Mouse (Mus musculus) cerebellum, adult 11-12 months (tissue): Measurements from ENCODE around the gene Uqcrq.

Experiments
- DNase-seq: peaks from one replicate; pipeline ENCODE4 v3.0.0; 2022

The Uqcrq gene

GRCm38 (mm10) chr11:53430670-53431346 is at the start of gene Uqcrq, which contains the start of gene Gdf9:
Gene Uqcrq (minus strand): TSS chr11:53430831.
Gene Gdf9 (plus strand): TSS chr11:53431023.
- DNase-seq: peak; percentile 100

- DNase-seq: peak; percentile 89
These were observed 49.2 kb upstream of the Uqcrq start, which contains the start of the genes Gm9945 and Sowaha for GRCm38 (mm10) chr11:53479783-53480301. Gene Gm9945 (plus strand): TSS chr11:53480166. Gene Sowaha (minus strand): TSS chr11:53480274.

- peak; percentile 64 for DNase-seq
These were observed 48.6 kb upstream of the Uqcrq start for GRCm38 (mm10) chr11:53479171-53479782.

- DNase-seq: peak; percentile 63
These were observed 47.9 kb upstream of the Uqcrq start for GRCm38 (mm10) chr11:53478383-53479170.

- no peak for DNase-seq
These were observed 47.2 kb upstream of the Uqcrq start for GRCm38 (mm10) chr11:53477833-53478232.

- DNase-seq: no peak
These were observed 45.0 kb upstream of the Uqcrq start for GRCm38 (mm10) chr11:53475620-53476019.

- DNase-seq: no peak
These were observed 42.1 kb upstream of the Uqcrq start for GRCm38 (mm10) chr11:53472709-53473108.

- peak; percentile 92 for DNase-seq
These were observed 39.5 kb upstream of the Uqcrq start, which contains the start of gene Gm9837 for GRCm38 (mm10) chr11:53469968-53470695. Gene Gm9837 (minus strand): TSS chr11:53470479.

GRCm38 (mm10) chr11:53469294-53469967 is 38.8 kb upstream of the Uqcrq start:
- DNase-seq: no peak

- peak; percentile 87 for DNase-seq
These were observed 35.8 kb upstream of the Uqcrq start for GRCm38 (mm10) chr11:53466231-53466971.

- DNase-seq: no peak
These were observed 33.2 kb upstream of the Uqcrq start for GRCm38 (mm10) chr11:53463551-53464424.

GRCm38 (mm10) chr11:53461727-53462126 is 31.1 kb upstream of the Uqcrq start:
- DNase-seq: no peak

GRCm38 (mm10) chr11:53460192-53460591 is 29.6 kb upstream of the Uqcrq start:
- no peak for DNase-seq

GRCm38 (mm10) chr11:53458996-53459395 is 28.4 kb upstream of the Uqcrq start:
- DNase-seq: no peak

- DNase-seq: no peak
These were observed 26.8 kb upstream of the Uqcrq start for GRCm38 (mm10) chr11:53457372-53457954.

- DNase-seq: no peak
These were observed 26.1 kb upstream of the Uqcrq start, which contains the start of the genes Gm10447 and Shroom1 for GRCm38 (mm10) chr11:53456474-53457371. Gene Gm10447 (minus strand): TSS chr11:53457110. Gene Shroom1 (plus strand): TSS chr11:53457205.

GRCm38 (mm10) chr11:53453031-53453430 is 22.4 kb upstream of the Uqcrq start:
- DNase-seq: no peak

- DNase-seq: peak; percentile 58
These were observed 21.8 kb upstream of the Uqcrq start for GRCm38 (mm10) chr11:53452396-53452795.
